Mouse (Mus musculus) granulocyte monocyte progenitor cell, adult 5-6 weeks (primary cell): ENCODE data around the gene Arid1b. TPM values are rescaled to one million over a fixed set of nuclear protein-coding genes. Genes with fewer than 3 reads are reported as not detected.

Experiments used
- ATAC-seq: replicated peaks from 2 replicates; pipeline ENCODE4 v1.8.0; 2016; ENCODE audit warnings: mild to moderate bottlenecking, moderate TSS enrichment, inconsistent platforms; ENCODE audit not compliant: poor library complexity, severe bottlenecking
- total RNA-seq, 2 experiments: library from RNA; stranded (forward) in 1 of 2; stranded (reverse) in 1 of 2; fragments of 200-712, 200-1000 nt in 1 of 2; fragments of >200 nt in 1 of 2; fragmentation: Nextera tagmentation in 1 of 2; gene quantifications; 2 replicates each; pipeline ENCODE4 v1.2.3; 2014 to 2017

Arid1b gene
- total RNA-seq, 2 experiments from 2014 or later = 29.4 to 39.2 TPM

- ATAC-seq = no peak
Observed at GRCm38 (mm10) chr17:5386885-5387545, 392.9 kb downstream of the Arid1b start.

- no peak for ATAC-seq
Observed at GRCm38 (mm10) chr17:5388351-5388750, 394.2 kb downstream of the Arid1b start.

- ATAC-seq = no peak
Observed at GRCm38 (mm10) chr17:5390682-5391081, 396.6 kb downstream of the Arid1b start.

GRCm38 (mm10) chr17:5395454-5396205, 401.5 kb downstream of the Arid1b start:
- ATAC-seq = no peak

- ATAC-seq = no peak
Observed at GRCm38 (mm10) chr17:5396213-5396612, 402.1 kb downstream of the Arid1b start.
